Mouse (Mus musculus) embryonic fibroblast, embryonic 13.5 days (primary cell): ENCODE data around the gene Ikzf3.

ENCODE experiments used
- CTCF ChIP-seq: IDR thresholded peaks from 2 replicates; pipeline ENCODE4 v1.5.1; 2011; ENCODE audit warnings: mild to moderate bottlenecking, control low read depth, low read length, moderate library complexity, borderline replicate concordance; ENCODE audit not compliant: insufficient read depth
- POLR2A ChIP-seq: IDR thresholded peaks from 2 replicates; pipeline ENCODE4 v1.6.1; 2011; ENCODE audit warnings: low read depth, mild to moderate bottlenecking, control low read depth, low read length, moderate library complexity

DNA sequence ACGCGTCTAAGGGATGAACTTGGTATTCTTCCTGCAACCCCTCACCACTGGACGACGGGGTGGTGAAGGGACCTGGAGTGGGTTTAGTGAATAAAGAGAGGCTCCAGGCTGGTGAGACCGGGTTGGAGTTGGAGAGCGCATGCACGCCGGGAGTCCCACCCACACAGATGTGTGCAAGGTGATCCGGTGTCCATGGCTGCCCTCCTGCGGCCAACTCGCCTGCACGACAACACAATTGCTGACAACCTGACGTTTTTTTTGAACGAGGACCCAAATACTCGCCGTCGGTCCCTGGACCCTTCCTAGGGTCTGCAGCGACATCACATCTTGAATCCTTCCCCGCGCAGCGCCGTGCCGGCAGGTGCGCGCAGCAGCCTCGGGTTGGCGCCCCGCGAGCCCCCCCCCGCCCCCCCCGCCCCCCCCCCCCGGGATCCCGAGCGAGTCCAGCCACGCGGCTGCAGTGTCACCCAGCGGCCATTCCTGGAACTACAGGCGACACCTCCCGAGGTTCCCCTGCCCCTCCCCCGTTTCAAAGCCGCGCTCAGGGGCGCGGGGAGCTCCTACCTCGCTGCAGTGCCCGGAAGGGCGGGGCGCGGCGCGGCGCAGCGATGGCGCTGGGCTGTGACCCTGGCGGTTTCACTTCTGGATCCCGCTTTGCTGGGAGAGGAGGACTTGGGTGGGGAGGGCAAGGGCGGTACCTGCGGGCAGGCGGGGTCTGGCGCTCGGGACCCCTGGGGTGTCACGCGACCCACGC is 88.3 kb downstream of the Ikzf3 start:
- TF ChIP-seq CTCF, result peak; percentile 81; the same call in 1 of the 2 replicates
- no peak for TF ChIP-seq POLR2A
